Mouse (Mus musculus) MEL (cell line): ENCODE data around the gene Camta2. TPM values are rescaled to one million over a fixed set of nuclear protein-coding genes. Genes with fewer than 3 reads are reported as not detected.

Experiments
- DNase-seq: peaks from one replicate; pipeline ENCODE4 v3.0.0; 2011; ENCODE audit warnings: low read depth, low spot score
- H3K27ac ChIP-seq: 2 replicates; pipeline ENCODE4 v1.5.1; 2012; ENCODE audit warnings: low read depth, mild to moderate bottlenecking, control low read depth, low read length, moderate library complexity; ENCODE audit not compliant: control insufficient read depth
- H3K27me3 ChIP-seq, 2 experiments: fragments of 150-350 bp in 1 of 2; sonication (generic) in 1 of 2; 2 replicates each; pipeline ENCODE4 v1.6.1; 2012; ENCODE audit warnings: low read length in 2 of 2, mild to moderate bottlenecking in 2 of 2, improper control_type of control experiment in 1 of 2, moderate library complexity in 1 of 2; ENCODE audit not compliant: insufficient read depth in 2 of 2, control insufficient read depth in 1 of 2
- H3K36me3 ChIP-seq, 2 experiments: 2 replicates each; pipeline ENCODE4 v1.6.1; 2012 to 2014; ENCODE audit warnings: low read length in 2 of 2, improper control_type of control experiment in 1 of 2, inconsistent platforms in 1 of 2, mild to moderate bottlenecking in 1 of 2; ENCODE audit not compliant: insufficient read depth in 2 of 2, control insufficient read depth in 1 of 2
- H3K4me1 ChIP-seq, 2 experiments: fragments of 150-350 bp in 1 of 2; sonication (generic) in 1 of 2; 2 replicates each; pipeline ENCODE4 v1.6.1; 2012; ENCODE audit warnings: low read length in 2 of 2, improper control_type of control experiment in 1 of 2, mild to moderate bottlenecking in 1 of 2; ENCODE audit not compliant: insufficient read depth in 2 of 2, control insufficient read depth in 1 of 2
- H3K4me3 ChIP-seq, 2 experiments: fragments of 150-350 bp in 1 of 2; sonication (generic) in 1 of 2; 2 replicates each; pipeline ENCODE4 v1.5.1; 2012; ENCODE audit warnings: low read depth in 2 of 2, low read length in 2 of 2, mild to moderate bottlenecking in 2 of 2, moderate library complexity in 2 of 2, control low read depth in 1 of 2, improper control_type of control experiment in 1 of 2; ENCODE audit not compliant: control insufficient read depth in 1 of 2, insufficient read depth in 1 of 2
- H3K79me2 ChIP-seq: 2 replicates; pipeline ENCODE4 v1.6.1; 2012; ENCODE audit warnings: mild to moderate bottlenecking, low read length, moderate library complexity; ENCODE audit not compliant: control insufficient read depth, poor library complexity, insufficient read depth
- H3K9ac ChIP-seq: 2 replicates; pipeline ENCODE4 v1.6.1; 2012; ENCODE audit warnings: low read depth, mild to moderate bottlenecking, control low read depth, low read length, moderate library complexity; ENCODE audit not compliant: control insufficient read depth, poor library complexity, severe bottlenecking
- H3K9me3 ChIP-seq: fragments of 150-350 bp; sonication (generic); replicated peaks from 2 replicates; pipeline ENCODE4 v1.6.1; 2012; ENCODE audit warnings: mild to moderate bottlenecking, low read length, improper control_type of control experiment, moderate library complexity; ENCODE audit not compliant: insufficient read depth
- CHD1 ChIP-seq: IDR thresholded peaks from 2 replicates; pipeline ENCODE4 v1.6.1; 2012; ENCODE audit warnings: low read depth, mild to moderate bottlenecking, inconsistent platforms, low read length, improper control_type of control experiment
- CHD2 ChIP-seq: IDR thresholded peaks from 2 replicates; pipeline ENCODE4 v1.6.1; 2011; ENCODE audit warnings: low read length, improper control_type of control experiment
- CTCF ChIP-seq, 3 experiments: IDR thresholded peaks in 2 of 3; conservative IDR thresholded peaks in 1 of 3; 2 replicates each; pipeline ENCODE4 v1.5.1; 2011 to 2012; ENCODE audit warnings: low read length in 3 of 3, low read depth in 2 of 3, mild to moderate bottlenecking in 2 of 3, improper control_type of control experiment in 1 of 3, inconsistent platforms in 1 of 3, mixed read lengths in 1 of 3, moderate library complexity in 1 of 3; ENCODE audit not compliant: control insufficient read depth in 1 of 3, insufficient read depth in 1 of 3, poor library complexity in 1 of 3, severe bottlenecking in 1 of 3
- EP300 ChIP-seq, 2 experiments: IDR thresholded peaks; 2 replicates each; pipeline ENCODE4 v1.6.1; 2011; ENCODE audit warnings: improper control_type of control experiment in 2 of 2, low read length in 2 of 2, low read depth in 1 of 2, mild to moderate bottlenecking in 1 of 2
- MAX ChIP-seq: IDR thresholded peaks from 2 replicates; pipeline ENCODE4 v1.6.1; 2011; ENCODE audit warnings: low read length, improper control_type of control experiment
- MAZ ChIP-seq: IDR thresholded peaks from 2 replicates; pipeline ENCODE4 v1.6.1; 2012; ENCODE audit warnings: low read depth, mild to moderate bottlenecking, inconsistent platforms, low read length, improper control_type of control experiment
- NELFE ChIP-seq: IDR thresholded peaks from 2 replicates; pipeline ENCODE4 v1.6.1; 2011; ENCODE audit warnings: low read depth, low read length, improper control_type of control experiment
- POLR2A ChIP-seq, 2 experiments: IDR thresholded peaks; 2 replicates each; pipeline ENCODE4 v1.6.1; 2011 to 2012; ENCODE audit warnings: low read length in 2 of 2, mild to moderate bottlenecking in 2 of 2, control low read depth in 1 of 2, improper control_type of control experiment in 1 of 2, low read depth in 1 of 2, moderate library complexity in 1 of 2; ENCODE audit not compliant: control insufficient read depth in 1 of 2, insufficient read depth in 1 of 2, poor library complexity in 1 of 2
- POLR2AphosphoS5 ChIP-seq: IDR thresholded peaks from 2 replicates; pipeline ENCODE4 v1.6.1; 2012; ENCODE audit warnings: low read depth, borderline replicate concordance, mild to moderate bottlenecking, inconsistent platforms, low read length, moderate library complexity, mixed read lengths
- SIN3A ChIP-seq: IDR thresholded peaks from 2 replicates; pipeline ENCODE4 v1.6.1; 2012; ENCODE audit warnings: low read length, improper control_type of control experiment, inconsistent platforms
- USF1 ChIP-seq: IDR thresholded peaks from 2 replicates; pipeline ENCODE4 v1.6.1; 2014; ENCODE audit warnings: low read depth, mild to moderate bottlenecking, inconsistent platforms, low read length, improper control_type of control experiment, moderate library complexity
- ZC3H11A ChIP-seq: IDR thresholded peaks from 2 replicates; pipeline ENCODE4 v1.6.1; 2012; ENCODE audit warnings: low read depth, mild to moderate bottlenecking, inconsistent platforms, low read length, improper control_type of control experiment
- ZKSCAN1 ChIP-seq: IDR thresholded peaks from 2 replicates; pipeline ENCODE4 v1.6.1; 2012; ENCODE audit warnings: low read depth, mild to moderate bottlenecking, inconsistent platforms, low read length, improper control_type of control experiment, moderate library complexity
- ZMIZ1 ChIP-seq: IDR thresholded peaks from 2 replicates; pipeline ENCODE4 v1.6.1; 2012; ENCODE audit warnings: low read depth, mild to moderate bottlenecking, inconsistent platforms, low read length, improper control_type of control experiment, moderate library complexity
- polyA plus RNA-seq, 2 experiments: library from polyadenylated mRNA; stranded (reverse) in 1 of 2; unstranded in 1 of 2; fragments of >175 nt in 1 of 2; fragments of >200 nt in 1 of 2; gene quantifications; 2 replicates each; pipeline versions ENCODE4 v1.2.1 to v1.2.4; 2012; ENCODE audit warnings: low replicate concordance in 2 of 2, low read depth in 1 of 2; ENCODE audit not compliant: insufficient read length in 2 of 2, insufficient read depth in 1 of 2, missing spikeins in 1 of 2
- total RNA-seq: library from RNA; depleted of rRNA; stranded (reverse); fragments of 300-350 nt; gene quantifications from 2 replicates; pipeline ENCODE4 v1.2.3, GENCODE M21; 2012

Camta2 gene
- total and polyA plus RNA-seq, 3 experiments, result 1.9 to 15.0 TPM; not detected in 1

- H3K9me3 ChIP-seq, result no peaks in the 10 kb centered on the region
- peaks cover 38% of the 10 kb centered on the region for H3K79me2 ChIP-seq
- no peak overlapping the region for H3K9ac ChIP-seq
- H3K36me3 ChIP-seq, result peaks cover 0 to 35% of the 10 kb centered on the region in 2 experiments; a peak in 2 of 4 replicates
- no peaks in the 10 kb centered on the region for H3K27me3 ChIP-seq
- H3K4me1 ChIP-seq, result peaks cover 4 to 43% of the 10 kb centered on the region in 2 experiments
- no peak for DNase-seq
- H3K4me3 ChIP-seq, result no peak overlapping the region
- TF ChIP-seq MAZ (no peak), ZC3H11A (no peak), POLR2A (IDR thresholded peaks at IDR 0.05; ENCODE audit: control insufficient read depth in 1 of 2, insufficient read depth in 1 of 2, low read depth in 1 of 2, low read length in 2 of 2, poor library complexity in 1 of 2) (0 out of 4 replicates have a peak, but pooled peaks of 1 of the 2 experiments have one; percentile 29)
- H3K27ac ChIP-seq, result no peak overlapping the region
Observed at GRCm38 (mm10) chr11:70643051-70643450, 44.9 kb downstream of the Camta2 start.

DNA sequence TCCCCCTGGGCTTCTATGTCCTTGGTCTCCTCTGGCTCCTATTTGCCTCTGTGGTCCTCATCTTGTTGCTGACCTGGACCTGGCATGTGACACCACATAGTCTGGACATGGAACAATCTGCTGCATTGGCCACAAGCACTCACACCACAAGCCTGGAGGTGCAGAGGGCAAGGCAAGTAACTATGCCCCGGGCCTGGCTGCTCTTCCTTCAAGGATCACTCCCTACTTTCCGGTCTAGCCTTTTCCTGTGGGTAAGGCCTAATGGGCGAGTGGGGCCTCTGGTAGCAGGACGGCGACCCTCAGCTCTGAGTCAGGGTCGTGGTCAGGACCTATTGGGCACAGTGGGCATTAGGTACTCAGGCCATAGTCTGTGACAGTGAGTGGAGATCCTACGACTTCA is 46.7 kb downstream of the Camta2 start:
- no peak for DNase-seq
- Histone ChIP-seq H3K36me3 (peaks cover 0 to 50% of the 10 kb centered on the region in 2 experiments; a peak in 2 of 4 replicates), H3K79me2 (peaks cover 28% of the 10 kb centered on the region), H3K4me3 (no peak overlapping the region), H3K9me3 (no peaks in the 10 kb centered on the region), H3K4me1 (peaks cover 14 to 57% of the 10 kb centered on the region in 2 experiments), H3K27me3 (no peaks in the 10 kb centered on the region), H3K9ac (no peak overlapping the region), H3K27ac (no peak overlapping the region)
- TF ChIP-seq CHD2, result no peak
- no peak for TF ChIP-seq USF1
- TF ChIP-seq ZMIZ1, result no peak
- TF ChIP-seq ZKSCAN1, result no peak
- no peak for TF ChIP-seq NELFE
- no peak for TF ChIP-seq SIN3A
- no peak for TF ChIP-seq EP300 (IDR thresholded peaks at IDR 0.05; ENCODE audit: low read depth in 1 of 2, low read length in 2 of 2)
- TF ChIP-seq CHD1, result no peak

- no peaks in the 10 kb centered on the region for H3K27me3 ChIP-seq
- no peak for DNase-seq
- peak overlapping the region; percentile 94 for H3K27ac ChIP-seq
- H3K9me3 ChIP-seq, result no peaks in the 10 kb centered on the region
- peaks cover 0 to 41% of the 10 kb centered on the region in 2 experiments; a peak in 2 of 4 replicates for H3K36me3 ChIP-seq
- peaks cover 15% of the 10 kb centered on the region; the same call in 1 of the 2 replicates for H3K79me2 ChIP-seq
- H3K9ac ChIP-seq, result no peak overlapping the region; the same call in 1 of the 2 replicates
- TF ChIP-seq POLR2AphosphoS5 (no peak), POLR2A (IDR thresholded peaks at IDR 0.05; ENCODE audit: control insufficient read depth in 1 of 2, insufficient read depth in 1 of 2, low read depth in 1 of 2, low read length in 2 of 2, poor library complexity in 1 of 2) (peak in 1 of 2 experiments; percentile 28; a peak in 1 of 4 replicates), ZC3H11A (no peak), MAX (no peak), CTCF (IDR thresholded peaks at IDR 0.05 in 2 of 3, conservative IDR thresholded peaks at IDR 0.05 in 1 of 3; ENCODE audit: control insufficient read depth in 1 of 3, insufficient read depth in 1 of 3, low read depth in 2 of 3, low read length in 3 of 3, poor library complexity in 1 of 3, severe bottlenecking in 1 of 3) (no peak)
- no peak overlapping the region for H3K4me3 ChIP-seq
- H3K4me1 ChIP-seq, result peaks cover 14 to 47% of the 10 kb centered on the region in 2 experiments
Observed at GRCm38 (mm10) chr11:70639976-70640375, 47.9 kb downstream of the Camta2 start.
